Mouse (Mus musculus): ENCODE results near the gene Dhodh.

DNA sequence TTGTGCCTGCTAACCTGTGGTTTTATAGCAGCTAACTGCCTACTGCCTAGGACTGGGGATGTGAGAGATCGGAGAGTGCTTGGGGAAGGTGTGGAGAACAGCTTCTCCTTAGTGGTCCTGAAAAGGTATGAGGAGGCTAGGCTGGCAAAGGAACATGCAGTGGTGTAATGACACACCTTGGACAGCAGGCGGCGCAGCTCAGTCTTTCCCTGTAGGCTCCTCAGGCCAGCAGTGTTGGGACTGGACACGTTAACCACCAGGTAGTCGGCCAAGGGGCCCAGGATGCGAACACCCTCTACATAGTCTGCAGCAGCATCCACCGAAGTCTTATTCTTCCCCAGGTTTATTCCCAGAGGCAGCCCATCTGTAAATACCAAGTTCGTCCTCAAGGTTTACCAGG, 12.6 kb downstream of the Dhodh start:
- TF ChIP-seq CTCF (IDR thresholded peaks at IDR 0.05; ENCODE audit: borderline replicate concordance, insufficient read depth, low read depth, low read length) (peak; percentile 85), POLR2A (IDR thresholded peaks at IDR 0.05; ENCODE audit: borderline replicate concordance, insufficient read depth, low read length) (no peak)
